Mouse (Mus musculus) bone marrow macrophage, adult 2 months (primary cell): ENCODE data around the gene R3hdml. TPM values are rescaled to one million over a fixed set of nuclear protein-coding genes. Genes with fewer than 3 reads are reported as not detected.

Experiments
- H3K27ac ChIP-seq: 2 replicates; pipeline ENCODE4 v1.5.1; 2012; ENCODE audit warnings: low read depth, low read length; ENCODE audit not compliant: insufficient read depth
- H3K4me1 ChIP-seq: 2 replicates; pipeline ENCODE4 v1.6.1; 2012; ENCODE audit warnings: low read length; ENCODE audit not compliant: control insufficient read depth, insufficient read depth
- H3K4me3 ChIP-seq: 2 replicates; pipeline ENCODE4 v1.5.1; 2012; ENCODE audit warnings: mild to moderate bottlenecking, low read length, moderate library complexity; ENCODE audit not compliant: insufficient read depth
- CTCF ChIP-seq: IDR thresholded peaks from 2 replicates; pipeline ENCODE4 v1.5.1; 2012; ENCODE audit warnings: low read depth, mild to moderate bottlenecking, low read length, moderate library complexity
- POLR2A ChIP-seq: IDR thresholded peaks from 2 replicates; pipeline ENCODE4 v1.6.1; 2012; ENCODE audit warnings: mild to moderate bottlenecking, low read depth, low read length, borderline replicate concordance
- polyA plus RNA-seq: library from polyadenylated mRNA; stranded (reverse); fragments of >200 nt; gene quantifications from 2 replicates; pipeline ENCODE4 v1.2.4, GENCODE M21; 2012; ENCODE audit not compliant: missing spikeins, insufficient read depth, insufficient read length

R3hdml gene
- not detected in 2 replicates for polyA plus RNA-seq

- TF ChIP-seq POLR2A (no peak), CTCF (no peak)
- H3K27ac ChIP-seq, result no peak within 1 kb of the TSS
- no peaks in the 10 kb centered on the region for H3K4me1 ChIP-seq
- H3K4me3 ChIP-seq, result no peak within 1 kb of the TSS
These were observed at the start of gene R3hdml for GRCm38 (mm10) chr2:163492018-163492417. R3hdml (plus strand) TSS chr2:163492318.

GRCm38 (mm10) chr2:163443543-163443942, 48.6 kb upstream of the R3hdml start:
- TF ChIP-seq CTCF (no peak), POLR2A (no peak)
- Histone ChIP-seq H3K4me3 (no peak overlapping the region), H3K4me1 (peaks cover under 1% of the 10 kb centered on the region; the same call in 1 of the 2 replicates), H3K27ac (no peak overlapping the region)

GRCm38 (mm10) chr2:163444017-163444416, 48.1 kb upstream of the R3hdml start:
- H3K4me1 ChIP-seq, result no peaks in the 10 kb centered on the region
- H3K27ac ChIP-seq, result no peak overlapping the region
- TF ChIP-seq CTCF, result no peak
- no peak for TF ChIP-seq POLR2A
- no peak overlapping the region for H3K4me3 ChIP-seq

- no peak for TF ChIP-seq CTCF
- no peak for TF ChIP-seq POLR2A
- Histone ChIP-seq H3K4me1 (no peaks in the 10 kb centered on the region), H3K27ac (no peak overlapping the region), H3K4me3 (no peak overlapping the region)
These were observed 44.7 kb upstream of the R3hdml start for GRCm38 (mm10) chr2:163447375-163447774.

GRCm38 (mm10) chr2:163449276-163449675, 42.8 kb upstream of the R3hdml start:
- TF ChIP-seq CTCF (no peak), POLR2A (no peak)
- H3K27ac ChIP-seq, result no peak overlapping the region
- H3K4me1 ChIP-seq, result no peaks in the 10 kb centered on the region
- H3K4me3 ChIP-seq, result no peak overlapping the region

- TF ChIP-seq POLR2A (no peak), CTCF (no peak)
- Histone ChIP-seq H3K27ac (no peak overlapping the region), H3K4me1 (no peaks in the 10 kb centered on the region), H3K4me3 (no peak overlapping the region)
These were observed 41.3 kb upstream of the R3hdml start for GRCm38 (mm10) chr2:163450668-163451295.

GRCm38 (mm10) chr2:163452738-163453137, 39.4 kb upstream of the R3hdml start:
- Histone ChIP-seq H3K4me1 (no peaks in the 10 kb centered on the region), H3K4me3 (no peak overlapping the region), H3K27ac (no peak overlapping the region)
- TF ChIP-seq CTCF (no peak), POLR2A (no peak)

- no peak overlapping the region for H3K27ac ChIP-seq
- no peak overlapping the region for H3K4me3 ChIP-seq
- no peaks in the 10 kb centered on the region for H3K4me1 ChIP-seq
- TF ChIP-seq POLR2A (no peak), CTCF (no peak)
These were observed 38.7 kb upstream of the R3hdml start for GRCm38 (mm10) chr2:163453378-163453777.

GRCm38 (mm10) chr2:163458539-163459265, 33.4 kb upstream of the R3hdml start:
- Histone ChIP-seq H3K27ac (no peak overlapping the region), H3K4me3 (no peak overlapping the region), H3K4me1 (no peaks in the 10 kb centered on the region)
- no peak for TF ChIP-seq CTCF
- TF ChIP-seq POLR2A, result no peak

- H3K4me1 ChIP-seq, result no peaks in the 10 kb centered on the region
- H3K4me3 ChIP-seq, result no peak overlapping the region
- no peak for TF ChIP-seq POLR2A
- no peak for TF ChIP-seq CTCF
- H3K27ac ChIP-seq, result no peak overlapping the region
These were observed 32.7 kb upstream of the R3hdml start for GRCm38 (mm10) chr2:163459380-163459779.
